Mouse (Mus musculus) midbrain, embryonic 16.5 days (tissue): Measurements from ENCODE around the gene Ces1d. TPM values are rescaled to one million over a fixed set of nuclear protein-coding genes. Genes with fewer than 3 reads are reported as not detected.

Source experiments
- polyA plus RNA-seq: library from polyadenylated mRNA; unstranded; fragments of >200 nt; fragmentation: Nextera tagmentation; extraction: Ambion mirVana; gene quantifications from 2 replicates; pipeline ENCODE4 v1.2.1, GENCODE M21; 2015

Gene Ces1d
- polyA plus RNA-seq, 1 experiment from 2014 or later, result 0.59 TPM

Other genes starting within 250 kb of the Ces1d start
- gene Slc6a2, start 237.8 kb downstream of the Ces1d start, polyA plus RNA-seq, result 0.47 and 0.90 TPM in 2 replicates
- gene Ces1a, start 149.6 kb downstream of the Ces1d start, polyA plus RNA-seq, result not detected in 2 replicates
- gene Ces1b, start 117.8 kb downstream of the Ces1d start, polyA plus RNA-seq, result not detected in 2 replicates
- gene Ces1c, start 66.6 kb downstream of the Ces1d start, polyA plus RNA-seq, result not detected in 2 replicates
- gene Ces1e, start 31.8 kb upstream of the Ces1d start, polyA plus RNA-seq, result not detected in 2 replicates
- not detected in 2 replicates for gene Ces1f, start 81.9 kb upstream of the Ces1d start, polyA plus RNA-seq
- gene Ces1g, start 139.5 kb upstream of the Ces1d start, polyA plus RNA-seq, result not detected in 2 replicates
- gene Ces1h, start 181.9 kb upstream of the Ces1d start, polyA plus RNA-seq, result not detected in 2 replicates